Mouse (Mus musculus) cortical plate, adult 2 months (tissue): Measurements from ENCODE around the gene Prm2.

Source experiments
- CTCF ChIP-seq: fragments of 200-500 bp; IDR thresholded peaks from 2 replicates; pipeline ENCODE4 v1.5.1; 2011; ENCODE audit warnings: mild to moderate bottlenecking, control low read depth, low read length; ENCODE audit not compliant: insufficient read depth; ENCODE audit errors: extremely low read depth
- POLR2A ChIP-seq: fragments of 200-500 bp; IDR thresholded peaks from 2 replicates; pipeline ENCODE4 v1.6.1; 2011; ENCODE audit warnings: mild to moderate bottlenecking, low read length, control low read depth; ENCODE audit not compliant: insufficient read depth; ENCODE audit errors: extremely low read depth

DNA sequence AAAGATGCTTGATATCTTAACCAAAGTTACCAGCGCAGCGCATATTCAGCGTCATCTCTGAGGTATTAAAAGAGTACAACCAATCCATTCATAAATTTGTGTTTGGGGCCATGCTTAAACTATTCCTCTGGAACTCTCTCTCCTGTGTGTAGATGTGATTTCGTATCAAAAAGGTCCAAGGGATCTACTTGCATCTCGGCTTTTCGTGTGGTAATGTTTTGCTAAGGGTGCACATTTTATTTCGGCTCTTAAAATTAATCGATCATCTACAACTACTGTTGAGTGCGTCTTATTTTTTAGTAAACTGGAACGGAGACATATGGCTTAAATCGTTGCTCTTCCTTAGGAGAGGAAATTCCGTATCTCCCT lies 38.6 kb upstream of the Prm2 start:
- TF ChIP-seq CTCF: no peak
- no peak for TF ChIP-seq POLR2A
